Mouse (Mus musculus): ENCODE data around the gene Gm6592.

DNA sequence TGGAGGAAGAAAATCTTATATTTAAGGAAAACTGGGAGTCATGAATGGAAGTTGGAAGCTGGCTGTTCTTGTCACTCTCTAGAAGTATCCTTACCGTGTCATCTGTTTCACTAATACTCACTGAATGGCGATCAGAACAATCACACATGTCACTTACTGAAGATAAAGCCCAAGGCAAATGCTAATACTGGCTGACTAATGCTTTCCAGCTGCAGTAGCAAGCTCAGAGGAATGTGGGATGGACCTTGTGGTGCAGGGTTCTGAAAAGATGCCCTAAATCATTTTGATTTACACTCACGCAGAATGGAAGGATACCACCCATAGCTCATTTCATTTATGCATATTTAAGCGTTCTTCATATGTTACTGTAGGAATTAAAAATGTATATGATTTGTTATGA is 40.5 kb downstream of the Gm6592 start:
- TF ChIP-seq POLR2A (IDR thresholded peaks at IDR 0.05; ENCODE audit: low read depth, low read length) = no peak
- TF ChIP-seq CTCF (IDR thresholded peaks at IDR 0.05; ENCODE audit: borderline replicate concordance, insufficient read depth, low read length) = no peak
